Mouse (Mus musculus) cerebellum, adult (tissue): ENCODE measurements around the gene Pfkfb4.

ENCODE experiments used
- ATAC-seq: cut with Nextera tagmentation; 2 replicates; pipeline ENCODE4 v1.9.2; 2017; ENCODE audit warnings: mild to moderate bottlenecking, moderate library complexity, mixed read lengths; ENCODE audit not compliant: insufficient number of reproducible peaks, low FRiP score, low TSS enrichment

Gene Pfkfb4

GRCm38 (mm10) chr9:108992620-108993361, 1.2 kb downstream of the Pfkfb4 start:
- ATAC-seq, result no peak

- no peak for ATAC-seq
Observed at GRCm38 (mm10) chr9:108996411-108996810, 4.8 kb downstream of the Pfkfb4 start.

GRCm38 (mm10) chr9:108998287-108999166, 6.9 kb downstream of the Pfkfb4 start:
- no peak for ATAC-seq

GRCm38 (mm10) chr9:108999167-108999526, 7.6 kb downstream of the Pfkfb4 start:
- no peak for ATAC-seq

- ATAC-seq, result peak; percentile 54; the same call in 1 of the 2 replicates
Observed at GRCm38 (mm10) chr9:109000726-109001125, 9.1 kb downstream of the Pfkfb4 start.

- ATAC-seq, result no peak
Observed at GRCm38 (mm10) chr9:109003201-109003600, 11.6 kb downstream of the Pfkfb4 start.

GRCm38 (mm10) chr9:109007025-109007780, 15.6 kb downstream of the Pfkfb4 start:
- no peak for ATAC-seq

GRCm38 (mm10) chr9:109008081-109008480, 16.5 kb downstream of the Pfkfb4 start:
- ATAC-seq, result no peak

GRCm38 (mm10) chr9:109008994-109009635, 17.5 kb downstream of the Pfkfb4 start:
- no peak for ATAC-seq

GRCm38 (mm10) chr9:109009636-109010315, 18.2 kb downstream of the Pfkfb4 start:
- ATAC-seq, result no peak

- no peak for ATAC-seq
Observed at GRCm38 (mm10) chr9:109010316-109010690, 18.7 kb downstream of the Pfkfb4 start.

GRCm38 (mm10) chr9:109015397-109015796, 23.8 kb downstream of the Pfkfb4 start:
- no peak for ATAC-seq

- no peak for ATAC-seq
Observed at GRCm38 (mm10) chr9:109016973-109017604, 25.5 kb downstream of the Pfkfb4 start.

GRCm38 (mm10) chr9:109021428-109021827, 29.9 kb downstream of the Pfkfb4 start:
- ATAC-seq, result no peak

GRCm38 (mm10) chr9:109022866-109023685, 31.5 kb downstream of the Pfkfb4 start:
- ATAC-seq, result no peak

- ATAC-seq, result no peak
Observed at GRCm38 (mm10) chr9:109027521-109027920, 35.9 kb downstream of the Pfkfb4 start.

GRCm38 (mm10) chr9:109028421-109028820, 36.8 kb downstream of the Pfkfb4 start:
- no peak for ATAC-seq

GRCm38 (mm10) chr9:109028919-109029318, 37.3 kb downstream of the Pfkfb4 start:
- ATAC-seq, result no peak
